Comparison of ENCODE assay signal across 24 mouse cellular contexts in genomic region chr2:84788316-84788715, GRCm38 (mm10). TPM values are rescaled to one million over a fixed set of nuclear protein-coding genes. Genes with fewer than 3 reads are reported as not detected.
DNase-seq lines count a peak whose midpoint lies in the region; ATAC-seq and TF ChIP-seq lines count a peak whose summit lies in the region.
"Had no signal": no experiment of that assay in that cellular context is flagged by ENCODE, and none has a peak within 500 bp of the region (broad histone marks: within the 10 kb centered on the region; RNA-seq: fewer than 3 reads in every experiment).

No protein-coding gene starts in this region.

- H3K4me3 ChIP-seq in liver, adult 2 months (ENCODE audit: insufficient read depth, low read depth, low read length): no peak overlapping the region
- H3K4me3 ChIP-seq in liver, embryonic 12.5 days: no peak overlapping the region
- no peak overlapping the region for H3K4me3 ChIP-seq in midbrain, embryonic 16.5 days (ENCODE audit: low read depth, low read length)
- H3K4me3 ChIP-seq in heart, embryonic 11.5 days (ENCODE audit: low read depth, low read length): no peak overlapping the region
- H3K4me3 ChIP-seq: embryonic facial prominence, embryonic 13.5 days; embryonic facial prominence, embryonic 15.5 days; forebrain, embryonic 13.5 days; forebrain, embryonic 15.5 days had no signal

- H3K27me3 ChIP-seq in liver, adult 2 months (ENCODE audit: control insufficient read depth, insufficient read depth, low read length): no peaks in the 10 kb centered on the region
- peaks cover 37% of the 10 kb centered on the region for H3K27me3 ChIP-seq in liver, embryonic 12.5 days (replicated peaks)
- H3K27me3 ChIP-seq in midbrain, embryonic 16.5 days (ENCODE audit: control insufficient read depth, insufficient read depth, low read depth, low read length): no peaks in the 10 kb centered on the region
- H3K27me3 ChIP-seq in heart, embryonic 11.5 days (ENCODE audit: control insufficient read depth, insufficient read depth, low read length): no peaks in the 10 kb centered on the region
- H3K27me3 ChIP-seq: embryonic facial prominence, embryonic 13.5 days; embryonic facial prominence, embryonic 15.5 days; forebrain, embryonic 13.5 days; forebrain, embryonic 15.5 days had no signal

- no peak overlapping the region for H3K4me2 ChIP-seq in liver, embryonic 12.5 days
- no peak overlapping the region for H3K4me2 ChIP-seq in midbrain, embryonic 16.5 days (ENCODE audit: low read length)
- no peak overlapping the region for H3K4me2 ChIP-seq in heart, embryonic 11.5 days
- H3K4me2 ChIP-seq: embryonic facial prominence, embryonic 13.5 days; embryonic facial prominence, embryonic 15.5 days; forebrain, embryonic 13.5 days; forebrain, embryonic 15.5 days had no signal

- no peak overlapping the region for H3K9ac ChIP-seq in liver, adult 2 months (ENCODE audit: low read depth, low read length)
- H3K9ac ChIP-seq in liver, embryonic 12.5 days: no peak overlapping the region
- no peak overlapping the region for H3K9ac ChIP-seq in midbrain, embryonic 16.5 days (ENCODE audit: low read depth, low read length)
- no peak overlapping the region for H3K9ac ChIP-seq in heart, embryonic 11.5 days (ENCODE audit: low read depth, low read length)
- H3K9ac ChIP-seq: embryonic facial prominence, embryonic 13.5 days; embryonic facial prominence, embryonic 15.5 days; forebrain, embryonic 13.5 days; forebrain, embryonic 15.5 days; forebrain, postnatal 0 days had no signal

- ATAC-seq in liver, embryonic 12.5 days: no peak
- ATAC-seq in common myeloid progenitor, adult 5-6 weeks (replicated peaks; ENCODE audit: low read depth, poor library complexity, severe bottlenecking): peak; percentile 22
- peak; percentile 70 for ATAC-seq in megakaryocyte, adult 5-6 weeks (ENCODE audit: poor library complexity, severe bottlenecking)
- ATAC-seq in midbrain, embryonic 16.5 days: no peak
- ATAC-seq in heart, embryonic 11.5 days (replicated peaks; ENCODE audit: insufficient number of reproducible peaks, low FRiP score, low TSS enrichment): no peak
- ATAC-seq: forebrain, embryonic 13.5 days; forebrain, embryonic 15.5 days; forebrain, postnatal 0 days had no signal

- WGBS in liver, adult 2 months: 67% methylated on average over 3 of the region's 3 CpGs
- WGBS in liver, embryonic 12.5 days (ENCODE audit: insufficient replicate concordance): 46% methylated on average over 3 of the region's 3 CpGs
- 88% methylated on average over 3 of the region's 3 CpGs for WGBS in midbrain, embryonic 16.5 days
- 63% methylated on average over 3 of the region's 3 CpGs for WGBS in heart, embryonic 11.5 days (ENCODE audit: insufficient replicate concordance)

- H3K36me3 ChIP-seq in liver, adult 2 months (ENCODE audit: control insufficient read depth, insufficient read depth, low read length): no peaks in the 10 kb centered on the region
- no peaks in the 10 kb centered on the region for H3K36me3 ChIP-seq in liver, embryonic 12.5 days
- no peaks in the 10 kb centered on the region for H3K36me3 ChIP-seq in midbrain, embryonic 16.5 days (ENCODE audit: control insufficient read depth, insufficient read depth, low read length)
- H3K36me3 ChIP-seq in heart, embryonic 11.5 days (ENCODE audit: control insufficient read depth, insufficient read depth, low read length): no peaks in the 10 kb centered on the region
- H3K36me3 ChIP-seq: embryonic facial prominence, embryonic 13.5 days; embryonic facial prominence, embryonic 15.5 days; forebrain, embryonic 15.5 days had no signal

- peak; percentile 41 for DNase-seq in liver, adult 2 months (ENCODE audit: extremely low read depth, low read depth, low spot score)
- peak; percentile 46 for DNase-seq in A20 (ENCODE audit: low read depth, low spot score)
- no peak for DNase-seq in kidney, postnatal 36 days
- DNase-seq: adrenal gland, adult 2 months; adrenal gland, postnatal 10 days; adrenal gland, postnatal 25 days; cerebellum, adult 11-12 months; cerebellum, adult 2 months; cerebellum, adult 9-10 months; cerebellum, postnatal 10 days; cerebellum, postnatal 25 days; embryo, embryonic 11 days; forebrain, postnatal 0 days had no signal

- H3K9me3 ChIP-seq in liver, embryonic 12.5 days (replicated peaks): no peaks in the 10 kb centered on the region
- H3K9me3 ChIP-seq in midbrain, embryonic 16.5 days (replicated peaks; ENCODE audit: control insufficient read depth, low read length, poor library complexity, severe bottlenecking): no peaks in the 10 kb centered on the region
- H3K9me3 ChIP-seq in heart, embryonic 11.5 days (replicated peaks; ENCODE audit: control insufficient read depth, low read length): no peaks in the 10 kb centered on the region
- H3K9me3 ChIP-seq: embryonic facial prominence, embryonic 13.5 days; embryonic facial prominence, embryonic 15.5 days; forebrain, embryonic 13.5 days; forebrain, embryonic 15.5 days had no signal

- TF ChIP-seq POLR2A in liver, adult 2 months (IDR thresholded peaks at IDR 0.05; ENCODE audit: extremely low read depth, insufficient read depth, low read length): no peak

- TF ChIP-seq CTCF in liver, adult 2 months (IDR thresholded peaks at IDR 0.05; ENCODE audit: low read depth, low read length): no peak

- H3K27ac ChIP-seq in liver, adult 2 months (replicated peaks; ENCODE audit: insufficient read depth, low read depth, low read length): no peak overlapping the region
- no peak overlapping the region for H3K27ac ChIP-seq in liver, embryonic 12.5 days
- H3K27ac ChIP-seq in midbrain, embryonic 16.5 days (ENCODE audit: low read length): no peak overlapping the region
- no peak overlapping the region for H3K27ac ChIP-seq in heart, embryonic 11.5 days (ENCODE audit: low read depth, low read length)
- H3K27ac ChIP-seq: embryonic facial prominence, embryonic 13.5 days; embryonic facial prominence, embryonic 15.5 days; forebrain, embryonic 13.5 days; forebrain, embryonic 15.5 days had no signal

- H3K4me1 ChIP-seq in liver, adult 2 months (ENCODE audit: control insufficient read depth, insufficient read depth, low read length): peaks cover 5% of the 10 kb centered on the region
- peaks cover 37% of the 10 kb centered on the region for H3K4me1 ChIP-seq in liver, embryonic 12.5 days
- no peaks in the 10 kb centered on the region for H3K4me1 ChIP-seq in midbrain, embryonic 16.5 days (ENCODE audit: control insufficient read depth, insufficient read depth, low read length)
- H3K4me1 ChIP-seq in heart, embryonic 11.5 days (ENCODE audit: control insufficient read depth, insufficient read depth, low read length): peaks cover 18% of the 10 kb centered on the region
- H3K4me1 ChIP-seq: embryonic facial prominence, embryonic 13.5 days; embryonic facial prominence, embryonic 15.5 days; forebrain, embryonic 13.5 days; forebrain, embryonic 15.5 days had no signal

- H3K79me2 ChIP-seq in liver, adult 2 months (ENCODE audit: control insufficient read depth, insufficient read depth, low read length): no peaks in the 10 kb centered on the region

RNA-seq across cellular contexts. Expression of gene Ube2l6, which starts 10.3 kb away (rescaled TPM):
- total RNA-seq in liver, adult 2 months (2014; rRNA removed): 42.4 and 44.3 TPM in 2 replicates
- polyA plus RNA-seq in liver, adult 2 months (2012; rRNA removed): 99.8 and 106 TPM in 2 replicates
- 293 and 321 TPM in 2 replicates for polyA plus RNA-seq in liver, embryonic 12.5 days (2016; fragmentation: Nextera tagmentation; extraction: Ambion mirVana)
- 20.6 and 24.7 TPM in 2 replicates for total RNA-seq in common myeloid progenitor, adult 5-6 weeks (2017)
- 23.7 and 27.7 TPM in 2 replicates for total RNA-seq in megakaryocyte, adult 5-6 weeks (2015)
- 25.2 and 31.5 TPM in 2 replicates for total RNA-seq in megakaryocyte, adult 5-6 weeks (2017)
- polyA plus RNA-seq in midbrain, embryonic 16.5 days (2015; fragmentation: Nextera tagmentation; extraction: Ambion mirVana): 22.9 and 23.4 TPM in 2 replicates
- 95.9 and 105 TPM in 2 replicates for polyA plus RNA-seq in heart, embryonic 11.5 days (2014; fragmentation: Nextera tagmentation; extraction: Ambion mirVana)

RNA-seq across cellular contexts. Expression of gene Serping1, which starts 13.1 kb away (rescaled TPM):
- 298 and 437 TPM in 2 replicates for total RNA-seq in liver, adult 2 months (2014; rRNA removed)
- 979 and 1,033 TPM in 2 replicates for polyA plus RNA-seq in liver, adult 2 months (2012; rRNA removed)
- polyA plus RNA-seq in liver, embryonic 12.5 days (2016; fragmentation: Nextera tagmentation; extraction: Ambion mirVana): 30.8 and 32.3 TPM in 2 replicates
- not detected in 2 replicates for total RNA-seq in common myeloid progenitor, adult 5-6 weeks (2017)
- 1.5 and 2.1 TPM in 2 replicates for total RNA-seq in megakaryocyte, adult 5-6 weeks (2015)
- 0.94 and 2.2 TPM in 2 replicates for total RNA-seq in megakaryocyte, adult 5-6 weeks (2017)
- 28.3 and 29.0 TPM in 2 replicates for polyA plus RNA-seq in midbrain, embryonic 16.5 days (2015; fragmentation: Nextera tagmentation; extraction: Ambion mirVana)
- polyA plus RNA-seq in heart, embryonic 11.5 days (2014; fragmentation: Nextera tagmentation; extraction: Ambion mirVana): 35.0 and 41.8 TPM in 2 replicates
- total RNA-seq: MEL had no signal

RNA-seq across cellular contexts. Expression of gene Smtnl1, which starts 34.1 kb away (rescaled TPM):
- total RNA-seq in liver, adult 2 months (2014; rRNA removed): 0.18 TPM in 1 of 2 replicates, not detected in the other
- polyA plus RNA-seq in liver, adult 2 months (2012; rRNA removed): not detected in 2 replicates
- polyA plus RNA-seq in liver, embryonic 12.5 days (2016; fragmentation: Nextera tagmentation; extraction: Ambion mirVana): 0.29 and 0.43 TPM in 2 replicates
- total RNA-seq in common myeloid progenitor, adult 5-6 weeks (2017): not detected in 2 replicates
- total RNA-seq in megakaryocyte, adult 5-6 weeks (2015): not detected in 2 replicates
- total RNA-seq in megakaryocyte, adult 5-6 weeks (2017): not detected in 2 replicates
- not detected in 2 replicates for polyA plus RNA-seq in midbrain, embryonic 16.5 days (2015; fragmentation: Nextera tagmentation; extraction: Ambion mirVana)
- polyA plus RNA-seq in heart, embryonic 11.5 days (2014; fragmentation: Nextera tagmentation; extraction: Ambion mirVana): 0.37 and 0.49 TPM in 2 replicates
- total RNA-seq: adrenal gland, adult 2 months; adrenal gland, postnatal 25 days; MEL had no signal
- polyA plus RNA-seq: adrenal gland, adult 2 months; cerebellum, adult 2 months; forebrain, embryonic 11.5 days; forebrain, embryonic 15.5 days had no signal

RNA-seq across cellular contexts. Expression of gene Timm10, which starts 38.5 kb away (rescaled TPM):
- total RNA-seq in liver, adult 2 months (2014; rRNA removed): 36.1 and 36.4 TPM in 2 replicates
- 45.8 and 52.2 TPM in 2 replicates for polyA plus RNA-seq in liver, adult 2 months (2012; rRNA removed)
- 50.9 and 54.3 TPM in 2 replicates for polyA plus RNA-seq in liver, embryonic 12.5 days (2016; fragmentation: Nextera tagmentation; extraction: Ambion mirVana)
- total RNA-seq in common myeloid progenitor, adult 5-6 weeks (2017): 43.7 and 48.9 TPM in 2 replicates
- 17.7 and 18.6 TPM in 2 replicates for total RNA-seq in megakaryocyte, adult 5-6 weeks (2015)
- total RNA-seq in megakaryocyte, adult 5-6 weeks (2017): 14.2 and 19.8 TPM in 2 replicates
- 69.8 and 75.2 TPM in 2 replicates for polyA plus RNA-seq in midbrain, embryonic 16.5 days (2015; fragmentation: Nextera tagmentation; extraction: Ambion mirVana)
- 76.8 and 77.9 TPM in 2 replicates for polyA plus RNA-seq in heart, embryonic 11.5 days (2014; fragmentation: Nextera tagmentation; extraction: Ambion mirVana)

RNA-seq across cellular contexts. Expression of gene Gm19426, which starts 44.9 kb away (rescaled TPM):
- total RNA-seq in liver, adult 2 months (2014; rRNA removed): 1.7 and 3.1 TPM in 2 replicates
- polyA plus RNA-seq in liver, adult 2 months (2012; rRNA removed): 1.9 and 3.0 TPM in 2 replicates
- polyA plus RNA-seq in liver, embryonic 12.5 days (2016; fragmentation: Nextera tagmentation; extraction: Ambion mirVana): 3.8 and 3.9 TPM in 2 replicates
- 2.8 TPM in 1 of 2 replicates, not detected in the other for total RNA-seq in common myeloid progenitor, adult 5-6 weeks (2017)
- not detected in 2 replicates for total RNA-seq in megakaryocyte, adult 5-6 weeks (2015)
- not detected in 2 replicates for total RNA-seq in megakaryocyte, adult 5-6 weeks (2017)
- polyA plus RNA-seq in midbrain, embryonic 16.5 days (2015; fragmentation: Nextera tagmentation; extraction: Ambion mirVana): 4.3 and 4.8 TPM in 2 replicates
- 6.6 and 6.9 TPM in 2 replicates for polyA plus RNA-seq in heart, embryonic 11.5 days (2014; fragmentation: Nextera tagmentation; extraction: Ambion mirVana)
- total RNA-seq: MEL had no signal

Comparison
In these comparisons a context has a peak if more than half of its experiments do, and no peak if none do; other contexts are left out.
1. RNA of gene Serping1, which starts 13.1 kb away (polyA plus RNA-seq): 979 to 1,033 TPM in liver, adult 2 months; 35.0 to 41.8 TPM in heart, embryonic 11.5 days, 30.8 to 32.3 TPM in liver, embryonic 12.5 days and 28.3 to 29.0 TPM in midbrain, embryonic 16.5 days; every median in the first group is over 10 times any median in the second.
2. DNase-seq: peak in liver, adult 2 months (single experiment) and A20 (single experiment); none in kidney, postnatal 36 days (0 of 2).
3. ATAC-seq: peak in common myeloid progenitor, adult 5-6 weeks (single experiment) and megakaryocyte, adult 5-6 weeks (single experiment); none in liver, embryonic 12.5 days (single experiment), midbrain, embryonic 16.5 days (single experiment) and heart, embryonic 11.5 days (single experiment).